Mouse (Mus musculus) olfactory bulb, adult 2 months (tissue): ENCODE data around the gene Mapk11.

Experiments
- CTCF ChIP-seq: fragments of 200-500 bp; IDR thresholded peaks from 2 replicates; pipeline ENCODE4 v1.5.1; 2012; ENCODE audit warnings: low read depth, mild to moderate bottlenecking, low read length, moderate library complexity; ENCODE audit not compliant: insufficient read depth
- POLR2A ChIP-seq: fragments of 200-500 bp; IDR thresholded peaks from 2 replicates; pipeline ENCODE4 v1.6.1; 2012; ENCODE audit warnings: mild to moderate bottlenecking, low read depth, low read length, moderate library complexity; ENCODE audit not compliant: insufficient read depth

GRCm38 (mm10) chr15:89098616-89099015, 50.8 kb downstream of the Mapk11 start:
- TF ChIP-seq CTCF, result no peak
- TF ChIP-seq POLR2A, result no peak
